Mouse (Mus musculus) limb, embryonic 10.5 days (tissue): Measurements from ENCODE around the gene Lrat. TPM values are rescaled to one million over a fixed set of nuclear protein-coding genes. Genes with fewer than 3 reads are reported as not detected.

ENCODE experiments used
- DNase-seq: peaks from one replicate; pipeline ENCODE4 v3.0.0-alpha.2; 2017; ENCODE audit warnings: low spot score
- H3K27ac ChIP-seq: fragments of 300-500 bp; sonication (generic); 2 replicates; pipeline ENCODE4 v1.5.1; 2016; ENCODE audit warnings: mild to moderate bottlenecking
- H3K27me3 ChIP-seq: fragments of 300-500 bp; sonication (generic); 2 replicates; pipeline ENCODE4 v1.6.1; 2016; ENCODE audit warnings: low read depth, mild to moderate bottlenecking; ENCODE audit not compliant: poor library complexity, severe bottlenecking
- H3K36me3 ChIP-seq: fragments of 300-500 bp; sonication (generic); 2 replicates; pipeline ENCODE4 v1.6.1; 2016; ENCODE audit warnings: mild to moderate bottlenecking, moderate library complexity
- H3K4me1 ChIP-seq: fragments of 300-500 bp; sonication (generic); 2 replicates; pipeline ENCODE4 v1.6.1; 2016
- H3K4me3 ChIP-seq: fragments of 300-500 bp; sonication (generic); 2 replicates; pipeline ENCODE4 v1.5.1; 2016; ENCODE audit warnings: mild to moderate bottlenecking, moderate library complexity
- H3K9me3 ChIP-seq: fragments of 300-500 bp; sonication (generic); replicated peaks from 2 replicates; pipeline ENCODE4 v1.6.1; 2016; ENCODE audit warnings: mild to moderate bottlenecking
- WGBS: fragments of 180-500 bp; shearing (Covaris S2); methylation state at CpG from one replicate; pipeline ENCODE4 v1.1.7; 2016; 5-methylcytosine and 5-hydroxymethylcytosine counted together
- polyA plus RNA-seq: library from polyadenylated mRNA; unstranded; fragments of >200 nt; fragmentation: Nextera tagmentation; extraction: Ambion mirVana; gene quantifications from 2 replicates; pipeline ENCODE4 v1.2.1, GENCODE M21; 2016

Gene Lrat
- polyA plus RNA-seq: not detected in 2 replicates

DNA sequence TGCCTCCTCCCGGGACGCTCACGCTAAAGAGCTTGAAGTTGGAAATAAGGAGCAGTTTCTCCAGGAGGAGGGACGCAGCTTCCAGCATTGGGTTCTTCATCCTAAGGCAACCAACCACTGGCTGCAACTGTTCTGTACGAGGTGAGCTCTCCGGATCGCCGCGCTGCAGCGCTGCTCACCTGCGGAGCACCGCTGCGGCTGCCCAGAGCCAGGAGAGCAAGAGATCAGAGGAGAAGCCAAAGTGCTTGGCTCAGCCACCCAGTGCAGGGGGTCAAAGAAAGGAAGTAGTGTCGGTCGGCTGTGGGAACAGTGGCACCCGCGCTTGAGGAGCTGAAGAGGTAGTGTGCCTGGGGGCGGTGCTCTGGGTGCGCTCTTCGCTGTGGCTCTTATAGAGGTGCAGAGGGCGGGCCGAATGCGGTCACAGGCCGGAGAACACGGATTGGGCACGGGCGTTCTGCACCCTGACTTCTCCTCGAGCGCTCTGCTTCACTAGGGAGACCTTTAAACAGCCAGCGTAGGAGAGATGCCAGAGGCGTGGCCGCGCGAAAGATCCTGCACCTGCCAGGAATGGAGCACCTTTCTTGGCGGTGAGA is at the start of gene Lrat:
Gene Lrat (minus strand): TSS at position 361 of the 593 bp plus-strand sequence.
- WGBS: under 1% methylated on average over 35 of the region's 35 CpGs
- peak within 1 kb of the TSS; percentile 53 for H3K4me3 ChIP-seq
- DNase-seq: no peak
- H3K36me3 ChIP-seq: no peaks in the 10 kb centered on the region
- peaks cover 15% of the 10 kb centered on the region for H3K4me1 ChIP-seq
- no peak within 1 kb of the TSS for H3K27ac ChIP-seq
- peaks cover 46% of the 10 kb centered on the region for H3K27me3 ChIP-seq
- H3K9me3 ChIP-seq: no peaks in the 10 kb centered on the region

DNA sequence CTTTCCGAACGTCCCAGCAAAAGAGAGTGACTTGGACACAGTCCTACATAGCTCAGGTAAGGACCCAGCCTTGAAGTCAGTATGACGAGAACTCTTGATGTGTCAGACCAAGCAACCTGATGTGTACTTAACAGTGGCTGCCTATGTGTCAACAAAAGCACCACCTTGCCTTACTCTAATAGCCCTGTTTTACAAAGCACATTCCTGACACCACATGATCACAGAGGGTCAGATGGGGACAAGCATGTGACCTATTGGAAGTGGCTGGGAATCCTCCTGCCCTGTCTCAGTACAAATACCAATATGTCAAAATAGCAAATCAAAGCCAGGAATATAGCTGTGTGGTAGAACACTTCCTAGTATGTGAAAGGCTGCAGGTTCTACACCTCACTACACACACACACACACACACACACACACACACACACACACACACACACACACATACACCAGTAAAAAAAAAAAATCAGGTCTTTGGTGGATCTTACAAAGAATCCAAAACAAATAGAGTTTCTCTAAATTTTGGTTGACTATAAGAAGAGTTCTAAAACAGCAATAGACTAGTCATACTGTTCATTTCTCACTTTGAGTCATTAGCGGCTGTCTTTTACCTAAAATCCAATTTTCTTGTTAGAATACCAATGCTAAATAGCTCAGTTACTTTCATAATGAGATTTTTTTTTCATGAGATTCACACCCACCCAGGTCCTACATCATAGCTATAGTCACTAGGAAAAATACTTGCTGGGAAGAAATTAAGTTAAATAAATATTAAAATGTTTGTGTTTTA is 48.6 kb upstream of the Lrat start:
- H3K4me1 ChIP-seq: no peaks in the 10 kb centered on the region
- no peak for DNase-seq
- no peaks in the 10 kb centered on the region for H3K36me3 ChIP-seq
- no peaks in the 10 kb centered on the region for H3K9me3 ChIP-seq
- H3K27me3 ChIP-seq: no peaks in the 10 kb centered on the region
- no peak overlapping the region for H3K27ac ChIP-seq
- H3K4me3 ChIP-seq: no peak overlapping the region
- WGBS: 90% methylated on average over 4 of the region's 4 CpGs

DNA sequence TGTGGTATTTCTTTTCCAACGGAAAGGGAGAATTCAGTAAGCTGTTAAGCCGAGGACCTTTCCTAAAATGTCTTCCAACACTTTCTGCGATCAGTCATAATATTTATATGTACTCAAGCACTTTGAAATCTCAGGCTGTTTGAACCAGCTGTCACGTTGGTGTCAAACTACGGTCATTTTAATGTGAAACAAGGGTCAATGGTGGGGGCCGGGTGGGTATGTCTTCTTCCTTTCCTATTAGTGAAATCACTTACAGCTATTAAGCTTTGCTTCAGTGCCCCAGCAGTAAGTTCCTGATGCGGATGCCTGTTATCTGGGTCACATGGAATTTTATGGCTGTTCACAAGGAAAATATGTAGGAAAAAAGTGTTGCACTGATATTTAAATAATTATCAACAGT is 46.9 kb upstream of the Lrat start:
- no peaks in the 10 kb centered on the region for H3K4me1 ChIP-seq
- no peaks in the 10 kb centered on the region for H3K27me3 ChIP-seq
- 79% methylated on average over 7 of the region's 7 CpGs for WGBS
- H3K9me3 ChIP-seq: no peaks in the 10 kb centered on the region
- H3K27ac ChIP-seq: no peak overlapping the region
- H3K4me3 ChIP-seq: no peak overlapping the region
- H3K36me3 ChIP-seq: no peaks in the 10 kb centered on the region
- DNase-seq: no peak

DNA sequence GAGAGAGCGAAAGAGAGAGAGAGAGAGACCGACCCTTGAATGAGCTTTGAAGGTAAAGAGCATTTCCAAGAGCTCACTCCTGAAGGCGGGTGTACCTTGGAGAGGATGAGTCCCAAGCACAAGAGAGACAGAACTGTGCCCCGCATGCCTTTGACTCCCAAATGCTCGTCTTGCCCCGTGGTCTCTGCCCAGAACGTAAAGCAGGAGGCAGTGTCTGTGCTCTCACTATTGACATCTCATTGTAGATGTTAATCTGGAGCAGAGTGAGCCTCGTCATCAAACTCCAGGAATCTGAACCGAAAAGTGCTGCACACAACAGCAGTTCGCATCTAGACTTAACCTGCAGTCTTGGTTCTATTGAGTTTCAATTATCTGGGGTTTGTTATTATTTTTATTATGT is 46.4 kb upstream of the Lrat start:
- no peak for DNase-seq
- no peak overlapping the region for H3K27ac ChIP-seq
- no peaks in the 10 kb centered on the region for H3K4me1 ChIP-seq
- no peaks in the 10 kb centered on the region for H3K27me3 ChIP-seq
- no peak overlapping the region for H3K4me3 ChIP-seq
- 79% methylated on average over 10 of the region's 10 CpGs for WGBS
- no peaks in the 10 kb centered on the region for H3K9me3 ChIP-seq
- H3K36me3 ChIP-seq: no peaks in the 10 kb centered on the region

DNA sequence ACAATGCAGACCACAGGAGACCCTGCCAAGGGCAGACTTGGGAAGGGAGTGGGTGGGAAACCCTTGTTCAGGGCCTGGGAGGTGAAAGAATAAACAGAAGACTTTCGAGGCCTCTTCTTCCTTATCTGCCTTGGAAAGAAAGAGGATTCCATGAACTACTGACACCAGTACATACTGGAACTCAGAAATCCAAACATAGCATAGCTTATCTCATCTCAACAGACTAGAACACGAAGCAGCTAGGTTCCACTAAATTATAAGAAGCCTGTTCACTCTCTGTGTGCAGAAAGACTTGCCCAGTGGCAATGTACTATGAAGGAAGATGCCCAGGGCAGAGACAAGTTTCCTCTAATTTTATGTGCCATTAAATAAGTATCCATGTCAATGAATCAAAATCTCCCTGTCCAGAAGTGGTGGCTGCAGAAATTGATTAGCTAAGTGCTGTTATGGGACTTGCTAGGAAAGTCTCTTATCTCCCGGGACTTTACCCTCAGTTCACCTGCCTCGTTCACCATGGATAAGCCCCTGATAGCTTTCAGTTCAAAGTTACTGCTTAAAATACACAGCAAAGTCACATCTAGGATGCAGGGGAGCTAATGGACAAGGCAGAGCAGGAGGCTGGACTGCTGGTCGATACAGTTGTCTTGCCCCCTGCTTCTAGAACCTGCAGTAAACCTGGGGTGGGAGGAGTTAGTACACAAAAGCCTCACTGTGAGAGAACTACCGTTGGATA is 42.8 kb upstream of the Lrat start:
- Histone ChIP-seq H3K4me3 (no peak overlapping the region), H3K9me3 (no peaks in the 10 kb centered on the region), H3K27ac (no peak overlapping the region), H3K36me3 (no peaks in the 10 kb centered on the region), H3K27me3 (no peaks in the 10 kb centered on the region), H3K4me1 (no peaks in the 10 kb centered on the region)
- no peak for DNase-seq
- 78% methylated on average over 6 of the region's 6 CpGs for WGBS

DNA sequence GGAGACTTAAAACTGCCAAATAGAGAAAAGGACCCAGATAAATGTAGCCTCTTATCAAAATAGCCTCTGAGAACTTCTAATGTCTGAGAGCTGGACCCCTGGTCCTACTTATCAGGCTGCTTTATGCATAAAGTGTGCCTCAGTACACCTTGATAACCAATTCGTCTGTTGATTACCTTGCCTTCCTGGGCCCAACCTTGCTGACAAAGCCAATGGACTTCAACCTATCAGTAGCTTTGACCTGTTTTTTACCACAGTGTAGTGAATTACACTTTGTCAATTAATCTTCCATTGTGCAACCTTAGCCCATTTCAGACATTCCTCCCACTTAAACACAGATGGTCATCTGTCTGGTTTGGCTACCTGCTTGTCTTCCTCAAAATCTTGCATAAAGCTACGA is 24.1 kb upstream of the Lrat start:
- DNase-seq: no peak
- H3K9me3 ChIP-seq: no peaks in the 10 kb centered on the region
- 87% methylated on average over 2 of the region's 2 CpGs for WGBS
- no peaks in the 10 kb centered on the region for H3K36me3 ChIP-seq
- H3K27me3 ChIP-seq: no peaks in the 10 kb centered on the region
- no peak overlapping the region for H3K4me3 ChIP-seq
- H3K4me1 ChIP-seq: no peaks in the 10 kb centered on the region
- no peak overlapping the region for H3K27ac ChIP-seq

DNA sequence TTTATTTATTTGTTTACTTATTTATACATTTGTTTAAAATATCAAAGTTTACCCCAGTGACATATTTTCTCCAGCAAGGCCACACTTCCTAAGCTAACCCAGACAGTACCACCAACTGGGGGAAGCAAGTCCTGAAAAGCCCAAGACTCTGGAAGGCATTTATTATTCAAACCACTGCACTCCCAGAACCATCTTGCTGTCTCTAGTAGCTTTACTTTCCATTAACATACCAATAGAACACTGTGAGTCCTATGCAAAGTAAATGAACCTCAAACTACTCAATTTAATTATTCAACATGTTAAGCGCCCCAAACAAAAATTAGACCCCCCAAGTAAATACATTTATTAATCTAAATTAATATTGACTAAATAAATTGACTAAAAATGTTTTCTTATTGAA is 11.9 kb upstream of the Lrat start:
- H3K4me3 ChIP-seq: no peak overlapping the region
- no peaks in the 10 kb centered on the region for H3K9me3 ChIP-seq
- no peak overlapping the region for H3K27ac ChIP-seq
- H3K27me3 ChIP-seq: no peaks in the 10 kb centered on the region
- H3K36me3 ChIP-seq: no peaks in the 10 kb centered on the region
- no peak for DNase-seq
- 53% methylated on average over 1 of the region's 1 CpGs for WGBS
- no peaks in the 10 kb centered on the region for H3K4me1 ChIP-seq

DNA sequence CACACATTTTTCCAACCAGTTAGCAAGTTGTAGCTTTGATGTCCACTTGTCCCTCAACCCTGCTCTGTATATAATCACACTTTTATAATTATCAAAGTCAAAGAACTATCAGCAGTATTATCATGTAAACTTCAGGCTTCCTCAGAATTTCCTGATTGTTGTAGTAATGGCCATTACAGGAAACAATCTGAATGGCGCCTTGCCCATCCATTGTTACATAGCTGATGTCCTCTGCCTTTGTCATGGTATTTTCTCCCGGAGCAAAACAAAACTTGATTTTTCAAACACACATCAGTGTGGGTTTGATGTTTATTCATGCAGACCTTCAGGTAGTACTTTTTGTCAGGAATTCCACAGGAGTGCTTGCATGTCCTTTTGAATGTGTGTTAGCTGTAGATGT is 4.9 kb upstream of the Lrat start:
- DNase-seq: no peak
- Histone ChIP-seq H3K4me1 (peaks cover 10% of the 10 kb centered on the region), H3K27ac (no peak overlapping the region), H3K4me3 (no peak overlapping the region), H3K36me3 (no peaks in the 10 kb centered on the region), H3K9me3 (no peaks in the 10 kb centered on the region), H3K27me3 (peaks cover 30% of the 10 kb centered on the region)
- 84% methylated on average over 2 of the region's 2 CpGs for whole genome bisulfite sequencing

DNA sequence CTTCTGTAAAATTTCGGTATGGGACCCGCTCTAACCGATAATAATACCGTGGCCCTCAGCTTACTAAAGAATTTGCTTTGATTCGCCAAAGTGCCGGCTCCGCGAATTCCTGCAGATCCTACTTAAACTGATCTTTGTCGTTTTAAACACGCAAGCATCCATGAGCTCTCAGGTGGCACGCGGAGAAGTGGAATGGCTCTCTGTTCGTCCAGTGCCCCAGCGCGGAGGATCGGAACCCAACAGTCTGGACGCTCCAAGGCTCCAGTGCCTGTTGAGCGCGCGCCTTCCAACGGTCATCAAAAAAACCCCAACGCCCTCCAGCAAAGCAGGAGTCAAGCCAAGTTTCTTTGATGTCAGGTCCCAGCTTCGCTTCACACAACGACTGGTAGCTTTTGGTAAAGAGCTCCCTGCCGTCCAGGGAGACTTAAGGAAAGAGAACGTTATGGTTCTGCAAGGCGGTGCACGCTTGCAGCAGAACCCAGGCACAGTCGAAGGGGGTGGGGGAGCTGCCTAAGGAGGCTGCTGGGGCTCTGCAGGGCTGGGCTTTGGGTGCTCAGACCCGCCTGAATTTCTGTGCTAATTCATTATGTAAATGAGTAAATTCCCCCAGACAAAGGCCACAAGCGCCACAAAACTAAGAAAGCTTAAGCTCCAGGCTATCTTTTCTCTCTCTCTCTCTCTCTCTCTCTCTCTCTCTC is 587 bp upstream of the Lrat start:
- peaks cover 15% of the 10 kb centered on the region for H3K4me1 ChIP-seq
- 2% methylated on average over 31 of the region's 31 CpGs for WGBS
- H3K36me3 ChIP-seq: no peaks in the 10 kb centered on the region
- no peaks in the 10 kb centered on the region for H3K9me3 ChIP-seq
- DNase-seq: peak; percentile 47
- H3K27ac ChIP-seq: no peak overlapping the region
- H3K4me3 ChIP-seq: peak overlapping the region; percentile 53
- H3K27me3 ChIP-seq: peaks cover 46% of the 10 kb centered on the region

DNA sequence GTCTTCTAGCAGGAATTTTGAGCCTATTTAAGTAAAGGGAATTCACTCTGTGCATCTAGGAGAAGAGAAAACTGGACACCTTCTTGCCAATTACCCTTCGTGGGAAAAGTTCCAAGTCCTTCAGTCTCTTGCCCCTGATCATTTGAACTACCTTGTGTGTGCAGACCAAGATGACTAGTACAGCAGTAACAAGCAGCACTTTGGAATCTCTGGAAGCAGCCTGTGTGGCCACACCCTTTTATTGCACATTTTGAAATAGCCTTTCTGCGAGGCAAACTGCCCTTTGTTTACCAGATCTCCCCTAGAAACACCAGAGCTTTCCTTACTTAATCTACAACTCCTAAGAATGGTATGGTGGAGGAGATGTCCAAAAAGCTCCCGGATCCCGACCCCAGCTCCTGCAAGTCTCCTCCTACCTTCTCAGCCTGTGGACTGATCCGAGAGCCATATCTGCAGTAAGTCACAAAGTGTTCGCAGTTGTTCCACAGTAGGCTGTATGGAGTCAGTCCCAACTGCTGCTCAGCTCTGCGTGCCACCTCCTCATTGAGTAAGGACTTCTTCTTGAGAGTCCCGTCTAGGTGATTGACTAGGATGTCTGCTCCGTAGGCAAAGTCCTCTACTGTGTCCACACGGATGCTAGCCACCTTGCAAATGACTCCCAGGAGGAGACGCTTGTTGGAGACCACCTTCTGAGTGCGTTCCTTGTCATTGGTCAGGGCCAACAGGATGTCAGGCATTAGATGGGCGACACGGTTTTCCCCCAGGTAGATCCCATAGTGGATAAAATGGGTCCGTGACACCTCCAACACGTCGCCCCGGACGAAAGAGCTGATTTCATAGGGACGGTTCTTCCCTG is 788 bp downstream of the Lrat start:
- WGBS: 24% methylated on average over 20 of the region's 20 CpGs
- no peak for DNase-seq

DNA sequence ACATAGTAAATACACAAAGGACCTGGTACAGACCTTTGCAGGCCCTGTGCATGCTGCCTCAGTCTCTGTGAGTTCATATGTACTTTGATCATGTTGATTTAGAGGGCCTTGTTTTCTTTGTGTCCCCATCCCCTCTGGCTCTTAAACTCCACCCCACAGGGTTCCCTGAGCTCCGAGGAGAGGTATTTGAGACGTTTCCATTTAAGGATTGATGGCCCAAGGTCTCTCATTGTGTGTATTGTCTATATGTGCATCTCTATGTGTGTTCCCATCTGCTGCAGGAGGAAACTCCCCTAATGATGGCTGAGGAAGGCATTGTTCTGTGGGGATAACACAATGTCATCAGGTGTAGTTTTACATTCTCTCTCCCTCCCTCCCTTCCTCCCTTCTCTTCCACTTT is 14.9 kb downstream of the Lrat start:
- no peak overlapping the region for H3K27ac ChIP-seq
- no peaks in the 10 kb centered on the region for H3K36me3 ChIP-seq
- H3K4me3 ChIP-seq: no peak overlapping the region
- H3K9me3 ChIP-seq: no peaks in the 10 kb centered on the region
- DNase-seq: no peak
- H3K27me3 ChIP-seq: no peaks in the 10 kb centered on the region
- H3K4me1 ChIP-seq: no peaks in the 10 kb centered on the region
- 39% methylated on average over 2 of the region's 2 CpGs for WGBS

More for the DNA sequence above, 788 bp downstream of the Lrat start:
- H3K27ac ChIP-seq: no peak overlapping the region
- no peaks in the 10 kb centered on the region for H3K9me3 ChIP-seq
- no peaks in the 10 kb centered on the region for H3K36me3 ChIP-seq
- peaks cover 15% of the 10 kb centered on the region for H3K4me1 ChIP-seq
- H3K4me3 ChIP-seq: peak overlapping the region; percentile 53
- H3K27me3 ChIP-seq: peaks cover 46% of the 10 kb centered on the region

DNA sequence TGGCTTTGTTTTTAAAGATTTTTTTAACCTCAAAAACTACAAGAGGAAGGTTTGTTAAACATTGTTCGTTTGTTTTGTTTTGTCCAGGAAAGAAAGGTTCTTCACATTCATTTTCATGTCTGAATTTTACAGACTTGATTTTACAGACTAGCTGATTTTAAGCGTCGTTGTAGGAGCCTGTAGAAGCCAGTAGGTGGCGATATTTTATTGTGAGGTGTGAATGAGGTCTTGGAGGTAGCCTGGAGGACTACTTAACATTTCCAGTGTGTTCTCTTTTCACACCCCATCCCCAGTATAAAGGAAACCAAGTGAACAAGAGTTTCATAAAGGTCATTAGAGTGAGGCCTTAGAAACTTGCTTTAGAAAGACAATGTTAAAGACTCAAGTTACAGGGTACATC is 26.5 kb downstream of the Lrat start:
- no peaks in the 10 kb centered on the region for H3K36me3 ChIP-seq
- H3K27ac ChIP-seq: no peak overlapping the region
- H3K4me1 ChIP-seq: peaks cover 7% of the 10 kb centered on the region
- WGBS: 11% methylated on average over 4 of the region's 4 CpGs
- H3K9me3 ChIP-seq: no peaks in the 10 kb centered on the region
- H3K27me3 ChIP-seq: peaks cover 30% of the 10 kb centered on the region
- no peak overlapping the region for H3K4me3 ChIP-seq
- DNase-seq: no peak
